Mouse (Mus musculus) adrenal gland, postnatal 14 days (tissue): ENCODE measurements around the gene Fam71f1. TPM values are rescaled to one million over a fixed set of nuclear protein-coding genes. Genes with fewer than 3 reads are reported as not detected.

Source experiments
- DNase-seq: peaks from one replicate; pipeline ENCODE4 v3.0.0; 2021; ENCODE audit warnings: mixed read lengths
- long read RNA-seq, 2 experiments: library from polyadenylated mRNA; stranded (forward); transcript quantifications; one replicate each; pipeline ENCODE4 v2.0.0; 2021
- total RNA-seq: library from RNA; stranded (reverse); gene quantifications from 2 replicates; pipeline ENCODE4 v1.2.3, GENCODE M21; 2021

Gene Fam71f1
- not detected in 2 replicates for total RNA-seq
- long read RNA-seq, experiment 1: 0 reads
- long read RNA-seq, experiment 2: 0 reads

DNA sequence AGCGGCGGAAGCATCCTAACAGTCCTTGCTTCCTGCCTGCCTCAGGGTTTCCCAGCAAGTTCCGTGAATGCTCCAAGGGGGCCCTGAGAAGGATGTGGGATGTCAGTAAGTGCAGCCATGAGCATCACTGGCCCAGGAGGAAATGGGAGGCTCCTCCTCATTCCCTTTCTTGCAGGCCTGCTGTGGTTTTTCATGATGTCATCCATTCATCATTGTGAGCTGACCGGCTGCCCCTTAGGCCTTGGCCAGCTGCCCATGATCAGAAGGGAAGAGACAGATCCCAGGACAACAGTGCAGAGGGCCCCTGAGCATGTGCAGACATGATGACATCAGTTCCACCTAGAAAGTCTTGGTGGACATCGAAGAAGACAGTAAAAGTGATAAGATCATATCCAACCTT is at the start of gene Fam71f1:
Gene Fam71f1, plus strand, starts transcription at position 262 of the 400 bp plus-strand sequence.
- DNase-seq: peak; percentile 85

- peak; percentile 36 for DNase-seq
Measured at GRCm38 (mm10) chr6:29270961-29271360, 48.0 kb upstream of the Fam71f1 start.

DNA sequence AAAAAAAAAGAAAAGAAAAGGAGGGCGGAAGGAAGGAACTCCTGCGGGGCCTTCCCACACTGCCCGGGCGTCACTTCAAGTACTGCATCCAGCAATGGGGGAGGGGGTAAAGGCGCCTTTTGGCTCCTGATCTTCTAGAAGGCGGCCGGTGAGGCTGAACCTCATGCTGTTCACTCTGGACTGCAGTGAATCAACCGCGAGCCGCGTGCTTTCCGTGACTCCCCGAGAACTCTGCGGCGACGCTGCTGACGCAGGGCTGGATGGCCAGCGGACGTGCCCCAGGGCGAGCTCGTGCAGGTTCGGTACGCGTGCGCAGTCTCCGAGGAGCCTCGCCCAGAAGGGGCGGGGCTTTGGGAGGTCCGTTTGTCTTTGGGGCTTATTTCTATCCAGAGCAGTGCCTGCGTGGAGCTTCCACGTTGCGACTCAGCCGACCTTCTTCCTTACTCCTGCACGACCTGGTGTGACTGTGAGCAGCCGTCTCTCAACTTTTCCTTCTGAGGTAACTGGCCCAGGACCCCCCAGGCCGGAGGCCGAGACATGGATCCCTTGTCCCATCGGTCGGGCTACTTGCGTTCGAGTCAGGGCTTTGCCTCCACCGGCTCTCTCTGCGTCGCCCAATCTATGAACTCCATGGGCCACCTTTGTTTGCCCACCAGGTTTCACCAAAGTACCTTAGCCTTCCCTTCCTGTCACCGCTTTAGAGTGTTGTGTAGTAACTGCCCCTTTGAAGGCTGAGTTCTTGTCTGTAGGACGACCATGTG is 46.4 kb upstream of the Fam71f1 start, which contains the start of gene Hilpda:
Gene Hilpda, plus strand, starts transcription at position 177 of the 761 bp plus-strand sequence.
- peak; percentile 96 for DNase-seq

- DNase-seq: no peak
Measured at GRCm38 (mm10) chr6:29276746-29277145, 42.2 kb upstream of the Fam71f1 start.

DNA sequence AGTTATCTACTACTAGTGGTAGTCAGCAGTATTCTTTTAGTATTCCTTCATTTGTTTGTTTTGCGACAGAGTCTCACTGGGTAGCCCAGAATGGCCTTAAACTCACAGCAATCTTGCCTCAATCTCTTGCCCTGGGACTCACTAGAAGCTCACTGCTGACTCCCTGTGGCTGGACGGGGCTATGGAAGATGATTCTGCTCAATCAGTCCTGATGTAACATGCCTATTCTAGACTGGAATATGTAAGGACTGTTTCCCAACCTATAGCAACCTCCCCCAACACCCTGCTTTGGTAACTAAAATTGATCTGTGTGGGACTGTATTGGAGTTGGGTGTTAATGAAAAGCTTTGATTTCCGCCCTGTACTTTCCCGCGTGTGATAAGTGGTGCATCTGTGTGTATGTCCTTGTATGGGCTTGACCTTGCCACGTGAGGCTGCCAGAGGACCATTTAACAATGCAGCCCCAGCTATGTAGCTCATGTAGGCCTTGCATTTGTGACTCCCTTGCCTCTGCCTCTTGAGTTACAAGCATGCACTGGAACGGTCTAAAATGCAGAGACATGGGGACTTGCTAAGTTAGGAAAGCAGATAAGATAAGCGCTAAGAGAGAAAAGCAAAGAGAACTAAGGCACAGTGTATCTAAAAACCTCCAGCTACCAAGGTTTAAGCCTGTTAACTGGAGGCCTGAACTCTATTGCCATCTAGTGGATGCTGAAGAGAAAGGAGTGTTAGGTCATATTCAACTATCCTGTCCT is 40.2 kb upstream of the Fam71f1 start:
- peak; percentile 78 for DNase-seq

GRCm38 (mm10) chr6:29279293-29279692 is 39.6 kb upstream of the Fam71f1 start, which contains the start of gene Fam71f2:
Fam71f2 (plus strand) TSS chr6:29279593.
- no peak for DNase-seq

DNA sequence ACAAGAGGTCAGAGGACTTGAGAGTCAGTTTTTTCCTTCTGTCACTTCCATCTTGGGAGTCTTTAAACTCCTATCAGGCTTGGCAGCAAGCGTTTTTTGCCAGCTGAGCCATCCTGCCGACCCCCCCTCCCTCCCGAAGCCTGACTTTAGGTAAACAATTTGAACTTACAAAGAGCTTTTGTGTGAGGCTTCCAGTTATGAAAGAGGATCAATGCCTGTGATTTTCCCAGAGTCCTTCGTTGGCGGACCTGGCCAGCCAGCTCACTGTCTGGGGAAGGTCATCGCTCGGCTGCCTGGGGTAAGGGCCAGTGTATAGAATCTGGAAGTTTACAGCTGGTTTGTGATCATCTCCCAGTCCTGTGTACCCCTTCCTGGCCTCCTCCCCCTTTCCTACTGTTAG is 38.3 kb upstream of the Fam71f1 start:
- DNase-seq: no peak

GRCm38 (mm10) chr6:29286870-29287269 is 32.1 kb upstream of the Fam71f1 start:
- no peak for DNase-seq

- no peak for DNase-seq
Measured at GRCm38 (mm10) chr6:29287481-29287880, 31.5 kb upstream of the Fam71f1 start.

- DNase-seq: peak; percentile 28
Measured at GRCm38 (mm10) chr6:29287944-29288343, 31.0 kb upstream of the Fam71f1 start.

- DNase-seq: no peak
Measured at GRCm38 (mm10) chr6:29288651-29289050, 30.3 kb upstream of the Fam71f1 start.

- no peak for DNase-seq
Measured at GRCm38 (mm10) chr6:29299112-29299511, 19.8 kb upstream of the Fam71f1 start.

GRCm38 (mm10) chr6:29303251-29303650 is 15.7 kb upstream of the Fam71f1 start:
- DNase-seq: no peak

- no peak for DNase-seq
Measured at GRCm38 (mm10) chr6:29303726-29304125, 15.2 kb upstream of the Fam71f1 start.

DNA sequence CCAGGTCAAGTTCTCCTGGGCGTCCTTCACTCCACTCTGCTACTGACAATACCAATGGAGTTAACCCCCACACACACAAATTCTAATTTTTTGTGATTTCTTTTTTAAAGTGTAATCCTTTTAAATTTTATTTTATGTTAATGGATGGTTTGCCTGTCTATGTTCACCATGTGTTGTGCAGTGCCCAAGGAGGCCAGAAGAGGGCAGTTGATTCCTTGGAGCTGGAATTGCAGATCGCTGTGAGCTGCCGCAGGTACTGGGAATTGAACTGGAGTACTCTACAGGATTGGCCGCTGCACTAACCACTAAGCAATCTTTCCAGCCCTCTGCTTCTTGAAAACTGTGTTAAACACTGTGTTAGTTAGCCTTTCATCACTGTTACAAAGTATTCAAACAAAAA is 13.5 kb upstream of the Fam71f1 start:
- no peak for DNase-seq

DNA sequence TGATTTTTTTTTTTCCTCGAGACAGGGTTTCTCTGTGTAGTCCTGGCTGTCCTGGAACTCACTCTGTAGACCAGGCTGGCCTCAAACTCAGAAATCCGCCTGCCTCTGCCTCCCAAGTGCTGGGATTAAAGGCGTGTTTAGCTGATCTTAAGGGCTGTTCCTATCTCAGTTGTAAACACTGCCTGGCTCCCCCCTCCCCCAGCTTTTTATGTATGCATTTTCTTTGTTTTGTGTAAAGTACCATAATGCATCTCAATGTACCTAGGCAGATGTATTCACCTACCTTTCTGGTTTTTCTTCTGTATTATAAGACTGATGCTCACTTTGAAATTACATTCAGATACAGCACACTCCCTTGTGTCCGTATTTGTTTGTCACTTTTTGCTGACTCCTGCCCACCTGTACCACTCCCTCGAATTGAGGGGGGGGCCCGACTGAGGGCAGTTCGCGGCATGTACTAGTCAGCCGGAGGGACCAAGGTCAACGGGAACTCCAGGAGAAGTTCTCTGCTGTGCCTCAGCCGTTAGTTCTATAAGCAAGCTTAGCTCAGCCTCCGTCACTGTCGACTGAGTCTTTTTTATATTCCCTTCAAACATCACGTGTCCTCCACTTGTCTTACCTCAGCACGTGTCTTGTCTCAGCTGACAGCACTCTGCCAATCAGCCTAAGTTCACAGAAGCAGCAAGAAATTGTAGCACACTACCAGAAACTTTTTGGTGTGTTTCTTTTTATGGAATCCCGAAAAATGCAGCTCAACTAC is 9.9 kb upstream of the Fam71f1 start:
- DNase-seq: no peak

DNA sequence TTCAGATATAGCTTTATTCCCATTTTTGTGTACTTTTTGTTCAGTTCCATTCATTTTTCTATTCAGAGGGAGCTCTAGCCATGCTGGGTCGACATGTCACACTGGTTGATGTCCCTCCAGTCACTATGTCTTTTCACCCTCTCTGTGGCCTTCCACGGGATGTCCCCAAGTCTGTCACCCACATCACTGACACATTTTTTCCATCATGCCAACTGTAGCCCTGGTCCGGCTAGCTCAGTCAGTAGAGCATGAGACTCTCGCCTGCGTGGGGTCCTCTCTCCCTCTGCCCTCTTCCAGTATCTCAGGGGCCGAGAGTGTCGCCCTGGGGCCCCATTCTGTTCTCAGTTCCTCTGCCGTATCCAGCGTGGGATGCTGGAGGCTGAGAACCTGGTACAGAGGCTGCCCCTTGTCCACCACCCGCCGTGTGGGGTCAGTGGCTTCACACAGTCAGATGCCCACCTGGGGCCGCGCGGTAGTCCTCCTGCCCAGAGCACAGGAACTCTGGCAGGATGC is 5.2 kb upstream of the Fam71f1 start:
- DNase-seq: no peak

DNA sequence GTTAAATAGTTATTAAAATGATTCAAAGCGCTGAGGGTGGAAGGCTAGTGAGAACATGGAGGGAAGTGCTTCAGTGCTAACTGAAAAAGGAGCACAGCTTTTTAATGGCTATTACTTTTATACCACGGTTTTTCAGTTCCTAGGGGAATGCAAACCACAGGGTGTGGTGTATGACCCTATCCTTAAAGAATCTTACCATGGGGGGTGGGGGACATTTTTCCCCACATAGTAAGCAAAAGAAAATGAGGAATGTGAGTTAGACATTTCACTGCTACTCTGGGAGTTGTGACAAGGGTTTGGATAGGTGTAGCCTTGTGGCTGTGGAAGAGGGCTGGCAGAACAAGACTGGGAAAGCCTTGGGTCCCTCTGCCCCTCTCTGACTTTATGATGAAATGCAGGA is 1.7 kb upstream of the Fam71f1 start:
- DNase-seq: no peak

- DNase-seq: no peak
Measured at GRCm38 (mm10) chr6:29317941-29318340, 999 bp upstream of the Fam71f1 start.

DNA sequence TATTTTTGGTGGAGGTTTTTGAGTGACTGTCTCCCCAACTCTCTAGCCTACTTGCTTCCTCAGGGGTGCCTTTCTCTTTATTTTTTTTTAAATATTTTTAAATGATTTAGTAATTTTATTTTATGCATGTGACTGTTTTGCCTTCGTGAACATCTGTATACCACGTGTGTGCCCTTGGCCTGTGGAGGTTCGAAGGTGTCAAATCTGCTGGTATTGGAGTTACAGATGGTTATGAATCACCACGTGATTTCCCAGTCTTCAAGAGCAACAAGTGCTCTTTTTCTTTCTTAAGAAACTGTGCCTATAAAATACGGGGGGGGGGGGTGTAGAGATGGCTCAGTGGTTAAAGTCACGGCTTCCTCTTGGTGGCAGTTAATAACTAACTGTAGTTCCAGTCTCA is 2.6 kb downstream of the Fam71f1 start:
- no peak for DNase-seq

GRCm38 (mm10) chr6:29322147-29322546 is 3.2 kb downstream of the Fam71f1 start:
- no peak for DNase-seq

DNA sequence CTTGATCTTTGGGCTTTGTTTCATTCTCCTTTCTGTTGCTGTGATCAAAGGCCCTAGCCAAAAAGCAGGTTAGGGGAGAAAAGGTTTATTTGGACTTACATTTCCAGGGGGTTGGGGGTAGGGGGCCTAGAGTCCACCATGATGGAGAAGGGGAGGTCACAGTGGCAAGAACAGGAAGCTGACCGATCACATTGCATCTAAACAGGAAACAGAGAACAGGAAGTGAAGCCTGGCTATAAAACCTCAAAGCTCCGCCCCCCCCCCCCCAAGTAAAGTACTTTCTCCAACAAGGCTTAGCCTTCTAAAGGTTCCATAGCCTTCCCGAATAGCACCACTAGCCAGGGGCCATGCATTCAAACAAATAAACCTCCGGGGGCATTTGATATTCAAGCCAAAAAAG is 3.8 kb downstream of the Fam71f1 start:
- DNase-seq: no peak
